Comparison of ENCODE assay signal across 8 mouse cellular contexts in the genomic region with DNA sequence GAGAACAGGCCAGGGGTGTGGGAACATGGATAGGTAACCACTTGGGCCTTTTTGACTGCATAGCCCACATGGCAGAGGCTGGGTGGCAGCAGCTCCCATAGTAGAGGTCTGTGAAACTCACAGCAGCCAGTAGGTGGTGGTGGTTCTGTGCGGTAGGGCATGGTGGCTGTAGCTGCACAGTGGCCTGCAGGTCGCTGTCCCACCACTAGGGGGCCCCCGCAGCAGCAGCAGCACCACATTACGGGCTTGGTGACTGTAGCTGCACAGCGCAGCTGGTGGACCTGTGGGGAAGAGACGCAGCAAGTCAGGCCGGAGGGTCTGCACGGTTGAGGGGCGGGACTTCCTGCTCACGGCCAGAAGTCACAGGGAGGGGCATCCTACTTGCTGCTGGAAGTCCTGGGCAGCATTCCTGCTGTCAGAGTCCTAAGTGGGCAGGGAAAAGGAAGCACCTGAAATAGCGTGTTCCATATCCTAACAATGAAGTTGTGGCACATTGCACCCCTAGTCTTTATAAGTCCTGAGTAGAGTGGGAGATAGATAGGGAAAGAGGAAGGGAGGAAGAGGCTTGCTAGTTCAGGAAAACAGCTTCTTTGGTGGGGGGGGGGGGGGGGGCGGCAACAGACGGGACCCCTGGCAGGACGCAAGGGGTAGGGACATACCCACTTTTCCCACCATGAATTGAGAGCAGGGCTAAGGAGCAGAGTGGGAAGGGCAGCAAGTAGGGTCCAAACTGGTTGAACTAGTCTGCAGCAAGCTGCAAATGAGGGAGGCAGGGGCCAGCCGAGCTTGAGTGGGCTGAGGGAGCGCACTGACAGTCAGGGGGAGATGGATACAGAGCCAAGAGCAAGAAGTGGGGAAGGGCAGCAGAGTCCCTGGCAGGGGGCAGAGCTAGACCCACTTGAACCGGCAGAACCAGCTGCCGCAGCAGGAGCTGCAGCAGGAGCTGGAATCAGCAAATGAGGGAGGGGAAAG.
DNase-seq lines count a peak whose midpoint lies in the region; ATAC-seq and TF ChIP-seq lines count a peak whose summit lies in the region.

No protein-coding gene starts in this region.

- TF ChIP-seq EP300 in liver, embryonic 14.5 days (IDR thresholded peaks at IDR 0.05; ENCODE audit: low read depth), result no peak

- WGBS in forebrain, embryonic 10.5 days, result 14% methylated on average over 16 of the region's 18 CpGs
- WGBS in heart, embryonic 15.5 days, result 13% methylated on average over 15 of the region's 18 CpGs
- 16% methylated on average over 17 of the region's 18 CpGs for WGBS in liver, embryonic 14.5 days (ENCODE audit: insufficient replicate concordance)
- 17% methylated on average over 16 of the region's 18 CpGs for WGBS in neural tube, embryonic 12.5 days

- H3K27me3 ChIP-seq in forebrain, embryonic 10.5 days (ENCODE audit: poor library complexity, severe bottlenecking), result peaks cover 10% of the 10 kb centered on the region; the same call in 1 of the 2 replicates
- no peaks in the 10 kb centered on the region for H3K27me3 ChIP-seq in heart, embryonic 15.5 days
- H3K27me3 ChIP-seq in liver, embryonic 14.5 days (ENCODE audit: control insufficient read depth, insufficient read depth, low read length), result no peaks in the 10 kb centered on the region
- no peaks in the 10 kb centered on the region for H3K27me3 ChIP-seq in neural tube, embryonic 12.5 days (replicated peaks)

- no peaks in the 10 kb centered on the region for H3K36me3 ChIP-seq in forebrain, embryonic 10.5 days (replicated peaks)
- H3K36me3 ChIP-seq in heart, embryonic 15.5 days, result no peaks in the 10 kb centered on the region
- no peaks in the 10 kb centered on the region for H3K36me3 ChIP-seq in liver, embryonic 14.5 days (replicated peaks; ENCODE audit: control insufficient read depth, insufficient read depth, low read depth)
- H3K36me3 ChIP-seq in neural tube, embryonic 12.5 days, result no peaks in the 10 kb centered on the region

- H3K27ac ChIP-seq in forebrain, embryonic 10.5 days, result peak overlapping the region; percentile 68
- peak overlapping the region; percentile 64 for H3K27ac ChIP-seq in heart, embryonic 15.5 days
- no peak overlapping the region; the same call in 1 of the 2 replicates for H3K27ac ChIP-seq in liver, embryonic 14.5 days
- no peak overlapping the region for H3K27ac ChIP-seq in neural tube, embryonic 12.5 days

- peak overlapping the region; percentile 51 for H3K4me3 ChIP-seq in forebrain, embryonic 10.5 days
- peak overlapping the region; percentile 48 for H3K4me3 ChIP-seq in heart, embryonic 15.5 days
- peak overlapping the region; percentile 31 to 41 for H3K4me3 ChIP-seq in liver, embryonic 14.5 days (ENCODE audit: insufficient read depth in 1 of 2, low read depth in 2 of 2, low read length in 2 of 2)
- H3K4me3 ChIP-seq in neural tube, embryonic 12.5 days, result peak overlapping the region; percentile 31

- TF ChIP-seq CTCF in liver, embryonic 14.5 days (IDR thresholded peaks at IDR 0.05; ENCODE audit: low read depth), result peak; percentile 100

- peak; percentile 84 to 85 for DNase-seq in CD8-positive naive resting alpha-beta T cell, adult 2 months (ENCODE audit: low read depth in 2 of 2, low spot score in 2 of 2)
- DNase-seq in c-Kit-positive CD71-negative TER-119-negative erythroid progenitor cells, embryonic 14.5 days (ENCODE audit: low read depth), result peak; percentile 62
- peak; percentile 88 for DNase-seq in forebrain, embryonic 10.5 days (ENCODE audit: extremely low spot score, low spot score)
- DNase-seq in kidney, postnatal 25 days, result peak; percentile 92
- DNase-seq in liver, embryonic 14.5 days (ENCODE audit: low read depth in 3 of 3, low spot score in 3 of 3), result peak; percentile 72 to 74 (median 73)
- peak; percentile 47 for DNase-seq in telencephalon, adult 2 months (ENCODE audit: low read depth, low spot score)

- H3K4me2 ChIP-seq in heart, embryonic 15.5 days, result peak overlapping the region; percentile 72
- peak overlapping the region; percentile 65 for H3K4me2 ChIP-seq in liver, embryonic 14.5 days (ENCODE audit: low read depth)
- peak overlapping the region; percentile 65 for H3K4me2 ChIP-seq in neural tube, embryonic 12.5 days (replicated peaks)

- peak; percentile 100 for ATAC-seq in heart, embryonic 15.5 days (replicated peaks; ENCODE audit: insufficient number of reproducible peaks, insufficient read depth, low FRiP score, low read depth)
- ATAC-seq in liver, embryonic 14.5 days (ENCODE audit: insufficient read depth), result peak; percentile 80
- ATAC-seq in neural tube, embryonic 12.5 days (ENCODE audit: low FRiP score, low read depth), result peak; percentile 100

- H3K9ac ChIP-seq in heart, embryonic 15.5 days, result peak overlapping the region; percentile 38; the same call in 1 of the 2 replicates
- H3K9ac ChIP-seq in liver, embryonic 14.5 days (replicated peaks), result peak overlapping the region; percentile 37
- H3K9ac ChIP-seq in neural tube, embryonic 12.5 days, result 0 out of 2 replicates have a peak overlapping the region, but pooled peaks have one; percentile 21

- H3K4me1 ChIP-seq in forebrain, embryonic 10.5 days, result peaks cover 7% of the 10 kb centered on the region; the same call in 1 of the 2 replicates
- H3K4me1 ChIP-seq in heart, embryonic 15.5 days (replicated peaks), result no peaks in the 10 kb centered on the region
- peaks cover 5 to 19% of the 10 kb centered on the region in 2 experiments for H3K4me1 ChIP-seq in liver, embryonic 14.5 days (replicated peaks; ENCODE audit: control insufficient read depth in 2 of 2, insufficient read depth in 2 of 2, low read length in 1 of 2)
- no peaks in the 10 kb centered on the region for H3K4me1 ChIP-seq in neural tube, embryonic 12.5 days

- H3K9me3 ChIP-seq in forebrain, embryonic 10.5 days, result no peaks in the 10 kb centered on the region
- H3K9me3 ChIP-seq in heart, embryonic 15.5 days (replicated peaks), result no peaks in the 10 kb centered on the region
- no peaks in the 10 kb centered on the region for H3K9me3 ChIP-seq in liver, embryonic 14.5 days (ENCODE audit: control insufficient read depth, low read length)
- no peaks in the 10 kb centered on the region for H3K9me3 ChIP-seq in neural tube, embryonic 12.5 days

Comparison
In these comparisons a context has a peak if more than half of its experiments do, and no peak if none do; other contexts are left out.
1. H3K27ac ChIP-seq: peak in forebrain, embryonic 10.5 days (single experiment) and heart, embryonic 15.5 days (single experiment); none in liver, embryonic 14.5 days (single experiment) and neural tube, embryonic 12.5 days (single experiment).
2. Peak in every context shown above with its lines, with median percentiles within 50 percentile points of each other: DNase-seq, H3K4me3 ChIP-seq, ATAC-seq, H3K4me2 ChIP-seq and H3K9ac ChIP-seq.